Mouse (Mus musculus): Measurements from ENCODE around the gene Trem3. TPM values are rescaled to one million over a fixed set of nuclear protein-coding genes. Genes with fewer than 3 reads are reported as not detected.

Gene Trem3
- total RNA-seq, 2 experiments from 2014 or later = 0.34 to 0.37 TPM

Other genes starting within 250 kb of the Trem3 start
- not detected for gene 1700122O11Rik, start 209.5 kb upstream of the Trem3 start, total RNA-seq (2021)
- not detected for gene 1700067P10Rik, start 158.5 kb upstream of the Trem3 start, total RNA-seq (2021)
- gene 9830107B12Rik, start 101.5 kb upstream of the Trem3 start, total RNA-seq (2021) = not detected
- gene A530064D06Rik, start 80.5 kb upstream of the Trem3 start, total RNA-seq (2021) = not detected
- gene Trem1, start 15.0 kb upstream of the Trem3 start, total RNA-seq (2021) = not detected
- gene Treml4, start 16.5 kb downstream of the Trem3 start, total RNA-seq (2021) = not detected
- under 1 TPM; 0.18 to 0.57 TPM for gene Treml2, start 51.7 kb downstream of the Trem3 start, total RNA-seq (2021)
- gene B430306N03Rik, start 68.4 kb downstream of the Trem3 start, total RNA-seq (2021) = under 1 TPM; 0.07 to 0.11 TPM
- 10 to 100 TPM in 1 of 2 experiments, 1 to 10 TPM in 1; 8.1 to 13.8 TPM for gene Trem2, start 98.6 kb downstream of the Trem3 start, total RNA-seq (2021)
- not detected for gene Treml1, start 112.1 kb downstream of the Trem3 start, total RNA-seq (2021)
- 10 to 100 TPM; 27.5 to 31.8 TPM for gene Nfya, start 162.1 kb downstream of the Trem3 start, total RNA-seq (2021)
- gene Oard1, start 162.2 kb downstream of the Trem3 start, total RNA-seq (2021) = 1 to 10 TPM; 7.8 to 9.5 TPM
- not detected for gene Apobec2, start 185.2 kb downstream of the Trem3 start, total RNA-seq (2021)
- not detected for gene Tspo2, start 203.7 kb downstream of the Trem3 start, total RNA-seq (2021)
- under 1 TPM; 0.11 to 0.27 TPM for gene Unc5cl, start 207.1 kb downstream of the Trem3 start, total RNA-seq (2021)

Measured in left cerebral cortex, postnatal 25 days (tissue).